Mouse (Mus musculus) ovary, adult 2 months (tissue): ENCODE measurements around the gene Rbbp5. TPM values are rescaled to one million over a fixed set of nuclear protein-coding genes. Genes with fewer than 3 reads are reported as not detected.

Source experiments
- polyA plus RNA-seq: library from polyadenylated mRNA; depleted of rRNA; stranded (reverse); fragments of >200 nt; gene quantifications from 2 replicates; pipeline ENCODE4 v1.2.3, GENCODE M21; 2012; rRNA removed

Rbbp5 gene
- 9.5 and 11.5 TPM in 2 replicates for polyA plus RNA-seq

GRCm38 (mm10) chr1:132476928-132477691 is at the start of gene Rbbp5:
Gene Rbbp5, plus strand, starts transcription at chr1:132477365.

GRCm38 (mm10) chr1:132506058-132506457 is 28.9 kb downstream of the Rbbp5 start, which contains the start of gene Tmem81:
Gene Tmem81, plus strand, starts transcription at chr1:132506230.

DNA sequence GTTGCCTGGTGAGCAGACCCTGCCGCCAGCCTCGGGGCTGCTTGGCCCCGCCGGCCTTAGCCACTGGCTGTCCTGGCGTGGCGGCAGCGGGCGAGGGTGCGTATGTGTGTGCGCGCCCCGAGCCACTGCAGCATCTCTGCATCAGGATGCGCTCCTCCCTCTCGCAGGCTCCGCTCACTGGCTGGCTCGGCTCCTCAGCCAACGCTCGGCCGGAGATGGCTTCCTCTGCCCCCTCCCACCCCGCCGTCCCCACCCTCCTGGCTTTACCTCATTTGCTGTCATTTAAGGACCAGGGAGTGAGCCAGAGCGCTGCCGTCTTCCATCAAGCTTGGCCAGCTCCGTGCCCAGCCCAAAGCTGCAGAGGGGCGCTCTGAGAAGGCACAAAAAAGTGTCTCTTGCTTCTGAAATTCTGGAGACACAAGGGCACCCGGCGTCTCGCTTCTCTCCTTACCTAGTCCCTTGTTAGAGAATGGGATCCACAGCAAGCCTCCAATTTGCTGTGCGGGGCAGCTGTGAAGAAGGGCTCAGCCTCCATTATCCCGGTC is 65.7 kb downstream of the Rbbp5 start, which contains the start of gene Cntn2:
Gene Cntn2 (minus strand): TSS at position 495 of the 545 bp plus-strand sequence.

Other genes with a start within 250 kb of the Rbbp5 start
- not detected in 2 replicates for gene Gm10188, start 247.6 kb upstream of the Rbbp5 start, polyA plus RNA-seq
- 1.6 and 1.7 TPM in 2 replicates for gene Klhdc8a, start 178.7 kb upstream of the Rbbp5 start, polyA plus RNA-seq
- 5.9 and 6.9 TPM in 2 replicates for gene Nuak2, start 161.2 kb upstream of the Rbbp5 start, polyA plus RNA-seq
- 20.9 and 21.6 TPM in 2 replicates for gene Tmcc2, start 86.1 kb upstream of the Rbbp5 start, polyA plus RNA-seq
- gene Dstyk, start 59.8 kb upstream of the Rbbp5 start, polyA plus RNA-seq: 15.3 and 19.1 TPM in 2 replicates
- 1.2 and 1.8 TPM in 2 replicates for gene Tmem81, start 28.9 kb downstream of the Rbbp5 start, polyA plus RNA-seq
- gene Cntn2, start 65.9 kb downstream of the Rbbp5 start, polyA plus RNA-seq: 1.3 and 2.0 TPM in 2 replicates